19 mouse cellular contexts compared by ENCODE assay signal in the genomic region with DNA sequence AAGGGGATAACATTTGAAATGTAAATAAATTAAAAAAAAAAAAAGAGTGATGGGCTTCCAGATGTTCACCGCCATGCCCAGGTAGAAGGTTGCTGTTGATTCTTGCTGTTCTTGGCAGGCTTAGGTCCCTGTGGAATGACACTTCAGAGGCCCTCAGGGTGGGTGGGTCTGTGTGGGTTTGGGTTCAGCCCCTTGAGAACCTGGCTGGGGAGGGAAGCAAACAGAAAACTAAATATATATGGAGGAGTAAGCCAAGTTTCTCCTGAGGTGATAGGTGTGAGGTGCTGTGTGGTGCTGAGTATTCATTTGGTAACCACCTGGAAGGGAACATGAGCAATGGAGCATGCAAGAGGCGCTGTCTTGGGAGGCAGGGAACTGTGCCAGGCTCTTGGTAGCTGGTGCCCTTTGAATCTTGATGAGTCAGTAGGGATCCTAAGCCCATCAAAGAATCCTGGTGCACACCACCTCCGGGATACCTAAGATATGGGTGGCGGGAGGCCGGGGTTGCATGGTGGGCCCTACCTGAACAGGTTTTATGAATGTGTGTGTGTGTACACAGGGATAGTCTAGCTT. TPM values are rescaled to one million over a fixed set of nuclear protein-coding genes. Genes with fewer than 3 reads are reported as not detected.
DNase-seq lines count a peak whose midpoint lies in the region; ATAC-seq and TF ChIP-seq lines count a peak whose summit lies in the region.
"Had no signal": no experiment of that assay in that cellular context is flagged by ENCODE, and none has a peak within 500 bp of the region (broad histone marks: within the 10 kb centered on the region; RNA-seq: fewer than 3 reads in every experiment).

No protein-coding gene starts in this region.

- no peaks in the 10 kb centered on the region for H3K9me3 ChIP-seq in kidney, embryonic 16.5 days (ENCODE audit: low read length)
- no peaks in the 10 kb centered on the region for H3K9me3 ChIP-seq in lung, postnatal 0 days (ENCODE audit: low read length)
- H3K9me3 ChIP-seq: embryonic facial prominence, embryonic 15.5 days; heart, embryonic 13.5 days; hindbrain, embryonic 13.5 days; limb, embryonic 15.5 days; lung, embryonic 15.5 days; midbrain, embryonic 15.5 days had no signal

- peak; percentile 91 for DNase-seq in kidney, adult 11 months
- peak; percentile 32 for DNase-seq in adipocyte (ENCODE audit: low spot score)
- DNase-seq in brain, adult 2 months (ENCODE audit: low read depth, low spot score) = peak; percentile 45
- DNase-seq in lung, postnatal 0 days (ENCODE audit: low spot score) = peak; percentile 85
- no peak for DNase-seq in retina, postnatal 1 day
- no peak for DNase-seq in left cerebral cortex, postnatal 4 days
- DNase-seq: right cerebral cortex, postnatal 14 days; spleen, adult 18-20 months; thymus, postnatal 36 days had no signal

- H3K36me3 ChIP-seq in kidney, embryonic 16.5 days (ENCODE audit: insufficient read depth, low read length) = no peaks in the 10 kb centered on the region
- H3K36me3 ChIP-seq in lung, postnatal 0 days (ENCODE audit: insufficient read depth, low read length) = no peaks in the 10 kb centered on the region
- H3K36me3 ChIP-seq: limb, embryonic 15.5 days; lung, embryonic 15.5 days had no signal

- TF ChIP-seq EP300 in lung, postnatal 0 days (IDR thresholded peaks at IDR 0.05) = peak; percentile 80

- H3K4me1 ChIP-seq in kidney, embryonic 16.5 days (ENCODE audit: insufficient read depth, low read length) = peaks cover 19% of the 10 kb centered on the region
- H3K4me1 ChIP-seq in lung, postnatal 0 days (ENCODE audit: insufficient read depth, low read depth, low read length) = peaks cover 11% of the 10 kb centered on the region; the same call in 1 of the 2 replicates

- no peak for ATAC-seq in kidney, embryonic 16.5 days (ENCODE audit: low FRiP score, low TSS enrichment)
- ATAC-seq in lung, postnatal 0 days = peak; percentile 15
- no peak for ATAC-seq in inflammation-experienced regulatory T-cells, adult 6 months
- ATAC-seq: forebrain, embryonic 16.5 days; midbrain, embryonic 15.5 days had no signal

- H3K4me2 ChIP-seq in kidney, embryonic 16.5 days (replicated peaks; ENCODE audit: low read depth, low read length) = no peak overlapping the region
- no peak overlapping the region for H3K4me2 ChIP-seq in lung, postnatal 0 days (replicated peaks; ENCODE audit: low read depth, low read length)
- H3K4me2 ChIP-seq: embryonic facial prominence, embryonic 15.5 days; heart, embryonic 13.5 days; hindbrain, embryonic 13.5 days; limb, embryonic 15.5 days; lung, embryonic 15.5 days; midbrain, embryonic 15.5 days had no signal

- intact Hi-C loops in left cerebral cortex, postnatal 4 days (cut with DNase I) = no loop called here

- no peak overlapping the region for H3K27ac ChIP-seq in kidney, embryonic 16.5 days (ENCODE audit: low read length)
- H3K27ac ChIP-seq in lung, postnatal 0 days (ENCODE audit: low read length) = peak overlapping the region; percentile 55; the same call in 1 of the 2 replicates
- H3K27ac ChIP-seq: embryonic facial prominence, embryonic 15.5 days; heart, embryonic 13.5 days; hindbrain, embryonic 13.5 days; limb, embryonic 15.5 days; lung, embryonic 15.5 days; midbrain, embryonic 15.5 days had no signal

- H3K9ac ChIP-seq in kidney, embryonic 16.5 days (replicated peaks; ENCODE audit: low read length) = no peak overlapping the region
- H3K9ac ChIP-seq in lung, postnatal 0 days (replicated peaks; ENCODE audit: low read depth) = no peak overlapping the region
- H3K9ac ChIP-seq: embryonic facial prominence, embryonic 15.5 days; heart, embryonic 13.5 days; hindbrain, embryonic 13.5 days; limb, embryonic 15.5 days; lung, embryonic 15.5 days; midbrain, embryonic 15.5 days had no signal

- TF ChIP-seq CTCF in lung, postnatal 0 days (IDR thresholded peaks at IDR 0.05) = no peak

- no peak overlapping the region for H3K4me3 ChIP-seq in kidney, embryonic 16.5 days (ENCODE audit: low read length)
- no peak overlapping the region for H3K4me3 ChIP-seq in lung, postnatal 0 days (ENCODE audit: low read depth, low read length)
- H3K4me3 ChIP-seq: embryonic facial prominence, embryonic 15.5 days; heart, embryonic 13.5 days; hindbrain, embryonic 13.5 days; limb, embryonic 15.5 days; lung, embryonic 15.5 days; midbrain, embryonic 15.5 days; myocyte had no signal

- 84% methylated on average over 5 of the region's 5 CpGs for WGBS in kidney, embryonic 16.5 days
- WGBS in lung, postnatal 0 days = 62% methylated on average over 5 of the region's 5 CpGs

- no peaks in the 10 kb centered on the region for H3K27me3 ChIP-seq in kidney, embryonic 16.5 days (ENCODE audit: insufficient read depth, low read length)
- H3K27me3 ChIP-seq in lung, postnatal 0 days (replicated peaks; ENCODE audit: insufficient read depth, low read length) = no peaks in the 10 kb centered on the region
- H3K27me3 ChIP-seq: embryonic facial prominence, embryonic 15.5 days; heart, embryonic 13.5 days; hindbrain, embryonic 13.5 days; limb, embryonic 15.5 days; lung, embryonic 15.5 days; midbrain, embryonic 15.5 days had no signal

RNA-seq across cellular contexts. Expression of gene Por, which starts 23.5 kb away (rescaled TPM):
- polyA plus RNA-seq in kidney, embryonic 16.5 days (2015; fragmentation: Nextera tagmentation; extraction: Ambion mirVana) = 106 and 107 TPM in 2 replicates
- 130 and 135 TPM in 2 replicates for polyA plus RNA-seq in lung, postnatal 0 days (2015; fragmentation: Nextera tagmentation; extraction: Ambion mirVana)
- total RNA-seq in left cerebral cortex, postnatal 4 days (2021) = 10 to 100 TPM; 77.3 to 80.5 TPM
- 10 to 100 TPM; 21.7 to 30.1 (median 25.1) TPM for polyA plus RNA-seq in inflammation-experienced regulatory T-cells, adult 6 months (2017; shearing (Covaris generic))

RNA-seq across cellular contexts. Expression of gene Tmem120a, which starts 50.9 kb away (rescaled TPM):
- 74.7 and 75.4 TPM in 2 replicates for polyA plus RNA-seq in kidney, embryonic 16.5 days (2015; fragmentation: Nextera tagmentation; extraction: Ambion mirVana)
- polyA plus RNA-seq in lung, postnatal 0 days (2015; fragmentation: Nextera tagmentation; extraction: Ambion mirVana) = 44.0 and 45.2 TPM in 2 replicates
- 10 to 100 TPM; 44.4 to 47.0 TPM for total RNA-seq in left cerebral cortex, postnatal 4 days (2021)
- 10 to 100 TPM; 31.4 to 58.5 (median 39.4) TPM for polyA plus RNA-seq in inflammation-experienced regulatory T-cells, adult 6 months (2017; shearing (Covaris generic))

Comparison
In these comparisons a context has a peak if more than half of its experiments do, and no peak if none do; other contexts are left out.
1. DNase-seq: peak in kidney, adult 11 months (single experiment), adipocyte (single experiment), brain, adult 2 months (single experiment) and lung, postnatal 0 days (single experiment); none in retina, postnatal 1 day (single experiment) and left cerebral cortex, postnatal 4 days (single experiment).